Comparison of ENCODE assay signal across 10 mouse cellular contexts in genomic region chr1:162295443-162295842, GRCm38 (mm10).
A peak's percentile ranks its signal among the peaks of the same experiment; 100 is the strongest.
DNase-seq lines count a peak whose midpoint lies in the region; ATAC-seq and TF ChIP-seq lines count a peak whose summit lies in the region.
"Had no signal": no experiment of that assay in that cellular context is flagged by ENCODE, and none has a peak within 500 bp of the region (broad histone marks: within the 10 kb centered on the region; RNA-seq: fewer than 3 reads in every experiment).

No protein-coding gene starts in this region.

- no peak overlapping the region for H3K4me3 ChIP-seq in heart, postnatal 0 days (ENCODE audit: low read depth, low read length)
- H3K4me3 ChIP-seq in bone marrow macrophage, adult 2 months (ENCODE audit: insufficient read depth, low read length), result no peak overlapping the region
- H3K4me3 ChIP-seq in liver, embryonic 12.5 days, result no peak overlapping the region
- H3K4me3 ChIP-seq in forebrain, embryonic 13.5 days, result no peak overlapping the region

- H3K4me2 ChIP-seq in heart, postnatal 0 days (ENCODE audit: low read depth, low read length), result no peak overlapping the region
- no peak overlapping the region for H3K4me2 ChIP-seq in liver, embryonic 12.5 days
- H3K4me2 ChIP-seq in forebrain, embryonic 13.5 days, result no peak overlapping the region
- H3K4me2 ChIP-seq: hindbrain, embryonic 14.5 days had no signal

- no peaks in the 10 kb centered on the region; the same call in 1 of the 2 replicates for H3K36me3 ChIP-seq in heart, postnatal 0 days (replicated peaks; ENCODE audit: control insufficient read depth, insufficient read depth, low read length)
- no peaks in the 10 kb centered on the region for H3K36me3 ChIP-seq in liver, embryonic 12.5 days
- H3K36me3 ChIP-seq in forebrain, embryonic 13.5 days (ENCODE audit: poor library complexity, severe bottlenecking), result no peaks in the 10 kb centered on the region

- H3K27ac ChIP-seq in heart, postnatal 0 days (ENCODE audit: low read depth), result peak overlapping the region; percentile 25; the same call in 1 of the 2 replicates
- peak overlapping the region; percentile 54 for H3K27ac ChIP-seq in bone marrow macrophage, adult 2 months (ENCODE audit: insufficient read depth, low read depth, low read length)
- H3K27ac ChIP-seq in liver, embryonic 12.5 days, result no peak overlapping the region
- no peak overlapping the region for H3K27ac ChIP-seq in forebrain, embryonic 13.5 days
- H3K27ac ChIP-seq: hindbrain, embryonic 14.5 days; macrophage had no signal

- TF ChIP-seq EP300 in heart, postnatal 0 days (IDR thresholded peaks at IDR 0.05; ENCODE audit: low read depth), result no peak

- TF ChIP-seq CTCF in heart, postnatal 0 days (IDR thresholded peaks at IDR 0.05; ENCODE audit: low read depth), result no peak
- TF ChIP-seq CTCF in bone marrow macrophage, adult 2 months (IDR thresholded peaks at IDR 0.05; ENCODE audit: low read depth, low read length), result no peak

- H3K4me1 ChIP-seq in heart, postnatal 0 days (ENCODE audit: control insufficient read depth, insufficient read depth), result peaks cover 8% of the 10 kb centered on the region
- H3K4me1 ChIP-seq in bone marrow macrophage, adult 2 months (ENCODE audit: control insufficient read depth, insufficient read depth, low read length), result peaks cover 8% of the 10 kb centered on the region
- no peaks in the 10 kb centered on the region for H3K4me1 ChIP-seq in liver, embryonic 12.5 days
- peaks cover 10% of the 10 kb centered on the region; the same call in 1 of the 2 replicates for H3K4me1 ChIP-seq in forebrain, embryonic 13.5 days

- no peaks in the 10 kb centered on the region for H3K9me3 ChIP-seq in heart, postnatal 0 days (replicated peaks; ENCODE audit: control insufficient read depth, low read length)
- no peaks in the 10 kb centered on the region for H3K9me3 ChIP-seq in liver, embryonic 12.5 days (replicated peaks)
- no peaks in the 10 kb centered on the region for H3K9me3 ChIP-seq in forebrain, embryonic 13.5 days (replicated peaks)

- no peak for TF ChIP-seq POLR2A in bone marrow macrophage, adult 2 months (IDR thresholded peaks at IDR 0.05; ENCODE audit: borderline replicate concordance, low read depth, low read length)

- WGBS in heart, postnatal 0 days, result 72% methylated on average over 5 of the region's 5 CpGs
- WGBS in liver, embryonic 12.5 days (ENCODE audit: insufficient replicate concordance), result 58% methylated on average over 5 of the region's 5 CpGs
- 73% methylated on average over 5 of the region's 5 CpGs for WGBS in forebrain, embryonic 13.5 days

- no peak overlapping the region for H3K9ac ChIP-seq in heart, postnatal 0 days (replicated peaks; ENCODE audit: low read depth, low read length)
- no peak overlapping the region for H3K9ac ChIP-seq in liver, embryonic 12.5 days
- H3K9ac ChIP-seq in forebrain, embryonic 13.5 days, result no peak overlapping the region
- H3K9ac ChIP-seq: hindbrain, embryonic 14.5 days had no signal

- DNase-seq in heart, postnatal 0 days (ENCODE audit: low spot score), result no peak
- DNase-seq in heart, adult 11 months, result no peak
- peak; percentile 33 for DNase-seq in 416B (ENCODE audit: low read depth)
- DNase-seq in lung, postnatal 25 days (ENCODE audit: low spot score), result peak; percentile 37
- no peak for DNase-seq in embryo, embryonic 9.5 days (ENCODE audit: extremely low spot score)

- no peaks in the 10 kb centered on the region for H3K27me3 ChIP-seq in heart, postnatal 0 days (ENCODE audit: control insufficient read depth, insufficient read depth, low read length)
- no peaks in the 10 kb centered on the region for H3K27me3 ChIP-seq in liver, embryonic 12.5 days (replicated peaks)
- no peaks in the 10 kb centered on the region for H3K27me3 ChIP-seq in forebrain, embryonic 13.5 days

- ATAC-seq in heart, postnatal 0 days (ENCODE audit: insufficient read depth, low read depth), result no peak
- ATAC-seq in liver, embryonic 12.5 days, result no peak
- no peak for ATAC-seq in forebrain, embryonic 13.5 days

Comparison
In these comparisons a context has a peak if more than half of its experiments do, and no peak if none do; other contexts are left out.
1. DNase-seq: peak in 416B (single experiment) and lung, postnatal 25 days (single experiment); none in heart, postnatal 0 days (single experiment), heart, adult 11 months (single experiment) and embryo, embryonic 9.5 days (single experiment).
2. H3K27ac ChIP-seq: peak in heart, postnatal 0 days (single experiment) and bone marrow macrophage, adult 2 months (single experiment); none in liver, embryonic 12.5 days (single experiment) and forebrain, embryonic 13.5 days (single experiment).